Mouse (Mus musculus) cerebellum, adult 2 months (tissue): Measurements from ENCODE around the gene Zfp131. TPM values are rescaled to one million over a fixed set of nuclear protein-coding genes. Genes with fewer than 3 reads are reported as not detected.
A peak's percentile ranks its signal among the peaks of the same experiment; 100 is the strongest.

ENCODE experiments used
- DNase-seq, 2 experiments: peaks; one replicate each; pipeline ENCODE4 v3.0.0; 2021
- H3K27ac ChIP-seq: fragments of 200-500 bp; 2 replicates; pipeline ENCODE4 v1.5.1; 2012; ENCODE audit warnings: low read length, control low read depth, inconsistent platforms; ENCODE audit not compliant: insufficient read depth
- H3K27me3 ChIP-seq: fragments of 200-500 bp; 2 replicates; pipeline ENCODE4 v1.6.1; 2012; ENCODE audit warnings: inconsistent platforms, mild to moderate bottlenecking, low read length, moderate library complexity; ENCODE audit not compliant: control insufficient read depth, insufficient read depth
- H3K4me1 ChIP-seq: fragments of 200-500 bp; 2 replicates; pipeline ENCODE4 v1.6.1; 2011; ENCODE audit warnings: low read length; ENCODE audit not compliant: control insufficient read depth, insufficient read depth
- H3K4me3 ChIP-seq: fragments of 200-500 bp; replicated peaks from 2 replicates; pipeline ENCODE3; 2011; ENCODE audit warnings: mild to moderate bottlenecking, low read depth, low read length, control low read depth; ENCODE audit not compliant: insufficient read depth
- CTCF ChIP-seq: fragments of 200-500 bp; IDR thresholded peaks from 2 replicates; pipeline ENCODE4 v1.5.1; 2011; ENCODE audit warnings: low read depth, mild to moderate bottlenecking, control low read depth, low read length, moderate library complexity, borderline replicate concordance; ENCODE audit not compliant: insufficient read depth
- POLR2A ChIP-seq: fragments of 200-500 bp; IDR thresholded peaks from 2 replicates; pipeline ENCODE4 v1.6.1; 2011; ENCODE audit warnings: low read length, control low read depth, borderline replicate concordance; ENCODE audit not compliant: insufficient read depth
- WGBS: fragments of 180-500 bp; shearing (Covaris S2); methylation state at CpG from one replicate; pipeline ENCODE4 v1.1.7; 2018; 5-methylcytosine and 5-hydroxymethylcytosine counted together
- polyA plus RNA-seq: library from polyadenylated mRNA; depleted of rRNA; stranded (reverse); fragments of >200 nt; gene quantifications from 2 replicates; pipeline ENCODE4 v1.2.3, GENCODE M21; 2012

Gene Zfp131
- polyA plus RNA-seq, 1 experiment: 26.1 TPM

DNA sequence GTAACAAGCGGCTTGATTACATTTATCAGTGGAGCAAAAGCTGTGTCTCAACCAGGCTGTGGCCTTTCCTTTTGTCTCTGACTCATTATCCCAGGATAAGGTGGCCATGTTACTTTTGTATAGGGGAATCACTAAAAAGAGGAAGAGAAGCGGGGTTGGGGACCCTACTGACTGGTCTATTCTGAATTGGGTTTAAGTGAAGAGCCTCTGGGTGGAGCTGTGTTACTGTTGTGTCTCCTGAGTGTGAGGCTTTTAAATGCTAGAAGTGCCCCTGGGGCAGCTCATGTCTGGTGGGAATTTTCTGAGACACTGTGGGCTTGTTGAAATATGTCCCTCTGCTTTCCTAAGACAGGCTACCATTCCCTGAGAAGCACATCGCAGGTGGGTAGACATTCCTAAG, 47.2 kb downstream of the Zfp131 start:
- Histone ChIP-seq H3K27ac (no peak overlapping the region), H3K4me3 (no peak overlapping the region), H3K4me1 (0 out of 2 replicates have a peak, but pooled peaks cover 2% of the 10 kb centered on the region), H3K27me3 (no peaks in the 10 kb centered on the region)
- WGBS: 86% methylated on average over 3 of the region's 3 CpGs
- DNase-seq: no peak
- TF ChIP-seq POLR2A (no peak), CTCF (no peak)

DNA sequence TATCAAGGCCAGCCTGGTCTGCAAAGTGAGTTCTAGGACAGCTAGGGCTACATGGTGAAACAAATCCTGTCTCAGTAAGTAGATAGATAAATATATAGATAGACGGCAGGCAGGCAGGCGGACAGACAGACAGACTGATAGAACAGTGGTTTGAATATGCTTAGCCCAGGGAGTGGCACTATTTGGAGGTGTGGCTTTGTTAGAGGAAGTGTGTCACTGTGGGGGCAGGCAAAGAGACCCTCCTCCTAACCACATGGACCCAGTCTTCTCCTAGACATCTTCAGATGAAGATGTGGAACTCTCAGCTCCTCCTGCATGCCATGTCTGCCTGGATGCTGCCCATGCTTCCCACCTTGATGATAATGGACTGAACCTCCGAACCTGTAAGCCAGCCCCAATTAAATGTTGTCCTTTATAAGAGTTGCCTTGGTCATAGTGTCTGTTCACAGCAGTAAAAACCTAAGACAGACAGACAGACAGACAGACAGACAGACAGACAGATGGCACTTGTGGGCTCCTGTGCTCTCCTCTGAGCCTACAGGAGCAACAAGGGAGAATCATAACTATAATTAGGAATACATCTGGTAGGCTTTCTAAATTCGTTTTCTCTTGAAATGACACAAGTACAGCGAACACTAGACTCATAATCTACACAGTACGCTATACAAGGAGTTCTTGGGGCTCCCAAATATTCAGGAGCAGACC, 47.8 kb downstream of the Zfp131 start:
- Histone ChIP-seq H3K4me1 (0 out of 2 replicates have a peak, but pooled peaks cover 2% of the 10 kb centered on the region), H3K4me3 (no peak overlapping the region), H3K27ac (no peak overlapping the region), H3K27me3 (no peaks in the 10 kb centered on the region)
- DNase-seq: no peak
- no peak for TF ChIP-seq POLR2A
- TF ChIP-seq CTCF: no peak
- 91% methylated on average over 6 of the region's 6 CpGs for WGBS

GRCm38 (mm10) chr13:119741390-119742237, 49.1 kb downstream of the Zfp131 start:
- TF ChIP-seq CTCF: no peak
- no peak for TF ChIP-seq POLR2A
- no peaks in the 10 kb centered on the region for H3K27me3 ChIP-seq
- 0 out of 2 replicates have a peak, but pooled peaks cover 2% of the 10 kb centered on the region for H3K4me1 ChIP-seq
- no peak overlapping the region for H3K27ac ChIP-seq
- peak overlapping the region; percentile 24 for H3K4me3 ChIP-seq
- 20% methylated on average over 19 of the region's 19 CpGs for WGBS
- DNase-seq: peak in 1 of 2 experiments; percentile 18

DNA sequence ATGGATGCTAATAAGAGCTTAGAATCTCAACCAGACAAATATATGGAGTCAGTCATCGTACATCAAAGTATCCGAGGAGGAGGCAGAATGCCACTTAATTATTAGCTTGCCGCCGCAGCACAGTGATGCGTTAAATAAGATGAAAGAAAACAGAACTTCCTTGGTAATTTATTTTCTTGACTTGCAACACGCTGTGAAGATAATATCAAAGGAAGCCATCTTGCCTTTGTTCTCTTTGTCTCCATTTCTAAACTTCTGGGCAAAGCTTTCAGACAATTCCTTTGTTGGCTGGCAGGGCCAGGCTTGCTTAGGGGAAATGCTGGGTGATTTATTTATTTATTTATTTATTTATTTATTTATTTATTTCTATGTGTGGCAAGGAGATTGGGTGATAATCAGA, 59.2 kb downstream of the Zfp131 start:
- DNase-seq: no peak
- 48% methylated on average over 6 of the region's 6 CpGs for WGBS
- H3K4me1 ChIP-seq: peaks cover 6% of the 10 kb centered on the region
- TF ChIP-seq CTCF (no peak), POLR2A (no peak)
- H3K27ac ChIP-seq: no peak overlapping the region
- no peaks in the 10 kb centered on the region; the same call in 1 of the 2 replicates for H3K27me3 ChIP-seq
- no peak overlapping the region for H3K4me3 ChIP-seq

DNA sequence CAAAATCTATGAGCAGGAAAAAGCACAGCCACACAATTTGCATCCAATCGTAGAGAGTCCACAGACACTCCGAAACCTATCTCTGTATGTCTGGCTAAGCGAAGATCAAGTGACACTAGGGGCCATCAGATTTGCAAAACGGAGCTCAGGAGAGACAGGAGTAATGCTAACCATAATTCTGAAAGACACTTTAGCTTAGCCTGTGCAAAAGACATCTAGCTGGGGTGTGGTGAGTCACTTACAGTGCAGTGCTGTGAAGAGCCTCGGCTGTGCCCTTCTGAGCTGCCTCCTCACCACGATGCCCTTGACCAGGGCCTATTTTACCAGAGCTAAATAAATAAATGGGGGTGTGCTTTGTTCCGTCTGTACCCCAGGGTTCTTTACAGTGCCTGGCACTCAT, 61.3 kb downstream of the Zfp131 start:
- H3K4me3 ChIP-seq: no peak overlapping the region
- H3K27me3 ChIP-seq: no peaks in the 10 kb centered on the region; the same call in 1 of the 2 replicates
- no peak for DNase-seq
- peaks cover 6% of the 10 kb centered on the region for H3K4me1 ChIP-seq
- TF ChIP-seq POLR2A (no peak), CTCF (no peak)
- 94% methylated on average over 7 of the region's 7 CpGs for WGBS
- no peak overlapping the region for H3K27ac ChIP-seq

DNA sequence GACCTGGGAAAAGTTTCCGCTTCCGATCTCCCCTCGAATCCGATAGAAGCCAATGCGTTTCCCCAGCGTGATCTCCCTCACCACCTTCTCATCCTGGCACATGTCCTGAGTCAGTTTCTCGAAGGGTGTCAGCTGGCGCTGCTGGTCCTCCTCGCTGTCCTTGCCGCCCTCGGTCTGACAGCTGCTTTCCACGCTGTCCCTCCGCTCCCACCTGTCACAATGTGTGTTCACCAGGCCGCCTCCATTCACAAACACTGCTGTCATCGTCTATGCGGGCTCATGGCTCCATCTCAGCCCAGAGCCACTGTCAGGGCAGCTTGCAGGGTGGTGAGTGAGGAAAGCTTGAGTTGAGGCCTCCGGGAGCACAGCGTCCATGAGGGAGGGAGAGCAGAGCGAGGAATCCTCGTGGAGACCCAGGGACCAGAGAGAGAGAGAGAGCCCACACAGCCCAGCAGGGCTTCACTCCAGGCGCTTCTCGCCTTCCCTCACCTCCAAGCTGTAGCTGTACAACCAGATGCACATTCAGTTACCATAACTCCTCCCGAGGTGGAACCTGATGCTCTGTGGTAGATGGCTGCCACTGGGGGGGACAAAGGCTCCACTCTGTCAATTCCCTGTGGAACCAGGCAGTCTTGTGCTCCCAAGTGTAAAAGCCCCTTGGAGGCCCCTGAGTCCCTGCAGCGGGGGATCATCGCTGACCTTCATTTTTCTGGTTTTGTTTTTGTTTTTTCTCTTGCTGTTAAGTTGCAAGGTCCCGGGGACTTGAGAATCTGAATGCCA, 62.9 kb downstream of the Zfp131 start:
- H3K4me1 ChIP-seq: peaks cover 6% of the 10 kb centered on the region
- 31% methylated on average over 26 of the region's 26 CpGs for WGBS
- H3K4me3 ChIP-seq: no peak overlapping the region
- no peak for DNase-seq
- no peaks in the 10 kb centered on the region; the same call in 1 of the 2 replicates for H3K27me3 ChIP-seq
- TF ChIP-seq POLR2A: no peak
- no peak overlapping the region for H3K27ac ChIP-seq

DNA sequence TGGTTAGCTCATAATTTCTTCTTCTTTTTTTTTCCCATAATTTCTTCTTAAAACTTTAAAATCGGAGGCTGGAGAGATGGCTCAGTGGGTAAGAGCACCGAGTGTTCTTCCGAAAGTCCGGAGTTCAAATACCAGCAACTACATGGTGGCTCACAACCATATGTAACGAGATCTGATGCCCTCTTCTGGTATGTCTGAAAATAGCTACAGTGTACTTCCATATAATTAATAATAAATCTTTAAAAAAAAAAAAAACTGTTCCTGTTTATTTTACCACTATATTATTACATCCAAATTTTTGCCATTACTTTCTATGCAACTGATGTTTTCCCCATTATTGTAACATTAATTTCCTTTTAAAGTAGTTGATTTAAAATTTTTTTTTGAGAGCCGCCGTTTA, 66.1 kb downstream of the Zfp131 start:
- WGBS: 85% methylated on average over 7 of the region's 7 CpGs
- no peak for DNase-seq
- Histone ChIP-seq H3K27ac (no peak overlapping the region), H3K4me3 (no peak overlapping the region), H3K27me3 (no peaks in the 10 kb centered on the region; the same call in 1 of the 2 replicates), H3K4me1 (peaks cover 6% of the 10 kb centered on the region)
- TF ChIP-seq CTCF (no peak), POLR2A (no peak)

GRCm38 (mm10) chr13:119723368-119723767, 67.3 kb downstream of the Zfp131 start:
- Histone ChIP-seq H3K27me3 (no peaks in the 10 kb centered on the region; the same call in 1 of the 2 replicates), H3K4me3 (no peak overlapping the region), H3K27ac (no peak overlapping the region), H3K4me1 (peaks cover 6% of the 10 kb centered on the region)
- no peak for DNase-seq
- WGBS: 87% methylated on average over 5 of the region's 5 CpGs
- no peak for TF ChIP-seq CTCF
